In genomic region chr6:145433897-145434296, GRCm38 (mm10) we compare ENCODE assay signal across 18 mouse cellular contexts.
DNase-seq lines count a peak whose midpoint lies in the region; ATAC-seq lines count a peak whose summit lies in the region.
"Had no signal": no experiment of that assay in that cellular context is flagged by ENCODE, and none has a peak within 500 bp of the region (broad histone marks: within the 10 kb centered on the region; RNA-seq: fewer than 3 reads in every experiment).

No protein-coding gene starts in this region.

- H3K4me3 ChIP-seq in midbrain, embryonic 16.5 days (ENCODE audit: low read depth, low read length): no peak overlapping the region
- no peak overlapping the region for H3K4me3 ChIP-seq in midbrain, embryonic 10.5 days
- no peak overlapping the region for H3K4me3 ChIP-seq in embryonic facial prominence, embryonic 13.5 days
- H3K4me3 ChIP-seq in limb, embryonic 10.5 days: no peak overlapping the region
- H3K4me3 ChIP-seq: embryonic facial prominence, embryonic 15.5 days; forebrain, embryonic 15.5 days; gastrocnemius, adult 2 months; heart, embryonic 10.5 days had no signal

- no peak overlapping the region for H3K9ac ChIP-seq in midbrain, embryonic 16.5 days (ENCODE audit: low read depth, low read length)
- no peak overlapping the region for H3K9ac ChIP-seq in embryonic facial prominence, embryonic 13.5 days
- H3K9ac ChIP-seq: embryonic facial prominence, embryonic 15.5 days; forebrain, embryonic 15.5 days; hindbrain, embryonic 14.5 days had no signal

- no peak for DNase-seq in midbrain, embryonic 10.5 days (ENCODE audit: low spot score)
- no peak for DNase-seq in limb, embryonic 10.5 days (ENCODE audit: low spot score)
- DNase-seq in right cerebral cortex, postnatal 10 days (ENCODE audit: low spot score in 2 of 2): no peak
- DNase-seq in kidney, postnatal 36 days: no peak
- DNase-seq: adrenal gland, adult 2 months; adrenal gland, postnatal 25 days; cerebellum, adult 18-20 months; cerebellum, adult 9-11 months; cerebellum, postnatal 36 days; gastrocnemius, adult 2 months; gastrocnemius, postnatal 25 days; heart, postnatal 14 days had no signal

- 76% methylated on average over 8 of the region's 8 CpGs for WGBS in midbrain, embryonic 16.5 days
- 86% methylated on average over 8 of the region's 8 CpGs for WGBS in midbrain, embryonic 10.5 days
- WGBS in embryonic facial prominence, embryonic 13.5 days: 74% methylated on average over 8 of the region's 8 CpGs
- 78% methylated on average over 8 of the region's 8 CpGs for WGBS in limb, embryonic 10.5 days

- H3K4me1 ChIP-seq in midbrain, embryonic 16.5 days (ENCODE audit: control insufficient read depth, insufficient read depth, low read length): no peaks in the 10 kb centered on the region
- peaks cover 6% of the 10 kb centered on the region; the same call in 1 of the 2 replicates for H3K4me1 ChIP-seq in midbrain, embryonic 10.5 days
- H3K4me1 ChIP-seq in embryonic facial prominence, embryonic 13.5 days: peaks cover 30% of the 10 kb centered on the region
- peaks cover 30% of the 10 kb centered on the region for H3K4me1 ChIP-seq in limb, embryonic 10.5 days

- no peaks in the 10 kb centered on the region for H3K36me3 ChIP-seq in midbrain, embryonic 16.5 days (ENCODE audit: control insufficient read depth, insufficient read depth, low read length)
- H3K36me3 ChIP-seq in midbrain, embryonic 10.5 days: no peaks in the 10 kb centered on the region
- no peaks in the 10 kb centered on the region for H3K36me3 ChIP-seq in embryonic facial prominence, embryonic 13.5 days
- H3K36me3 ChIP-seq in limb, embryonic 10.5 days: no peaks in the 10 kb centered on the region
- H3K36me3 ChIP-seq: embryonic facial prominence, embryonic 15.5 days; forebrain, embryonic 15.5 days; heart, embryonic 10.5 days had no signal

- no peak overlapping the region for H3K27ac ChIP-seq in midbrain, embryonic 16.5 days (ENCODE audit: low read length)
- H3K27ac ChIP-seq in midbrain, embryonic 10.5 days (replicated peaks): no peak overlapping the region
- 0 out of 2 replicates have a peak overlapping the region, but pooled peaks have one; percentile 7 for H3K27ac ChIP-seq in embryonic facial prominence, embryonic 13.5 days
- peak overlapping the region; percentile 50; the same call in 1 of the 2 replicates for H3K27ac ChIP-seq in limb, embryonic 10.5 days
- H3K27ac ChIP-seq: forebrain, embryonic 15.5 days; gastrocnemius, adult 2 months; heart, embryonic 10.5 days; hindbrain, embryonic 14.5 days had no signal

- H3K9me3 ChIP-seq in midbrain, embryonic 16.5 days (replicated peaks; ENCODE audit: control insufficient read depth, low read length, poor library complexity, severe bottlenecking): no peaks in the 10 kb centered on the region
- no peaks in the 10 kb centered on the region for H3K9me3 ChIP-seq in midbrain, embryonic 10.5 days (replicated peaks)
- H3K9me3 ChIP-seq in embryonic facial prominence, embryonic 13.5 days: no peaks in the 10 kb centered on the region
- H3K9me3 ChIP-seq in limb, embryonic 10.5 days (replicated peaks): no peaks in the 10 kb centered on the region
- H3K9me3 ChIP-seq: embryonic facial prominence, embryonic 15.5 days; forebrain, embryonic 15.5 days; heart, embryonic 10.5 days had no signal

- H3K27me3 ChIP-seq in midbrain, embryonic 16.5 days (ENCODE audit: control insufficient read depth, insufficient read depth, low read depth, low read length): no peaks in the 10 kb centered on the region
- H3K27me3 ChIP-seq in midbrain, embryonic 10.5 days (ENCODE audit: low read depth, poor library complexity, severe bottlenecking): no peaks in the 10 kb centered on the region
- H3K27me3 ChIP-seq in embryonic facial prominence, embryonic 13.5 days: no peaks in the 10 kb centered on the region
- no peaks in the 10 kb centered on the region for H3K27me3 ChIP-seq in limb, embryonic 10.5 days (ENCODE audit: low read depth, poor library complexity, severe bottlenecking)
- H3K27me3 ChIP-seq: embryonic facial prominence, embryonic 15.5 days; forebrain, embryonic 15.5 days had no signal

- no peak overlapping the region for H3K4me2 ChIP-seq in midbrain, embryonic 16.5 days (ENCODE audit: low read length)
- H3K4me2 ChIP-seq in embryonic facial prominence, embryonic 13.5 days: no peak overlapping the region
- H3K4me2 ChIP-seq: embryonic facial prominence, embryonic 15.5 days; forebrain, embryonic 15.5 days; hindbrain, embryonic 14.5 days had no signal

- ATAC-seq in midbrain, embryonic 16.5 days: 0 out of 2 replicates have a peak, but pooled peaks have one; percentile 25
- no peak for ATAC-seq in embryonic facial prominence, embryonic 13.5 days (ENCODE audit: insufficient number of reproducible peaks, insufficient read depth, low FRiP score, low TSS enrichment, low read depth)
- ATAC-seq: forebrain, embryonic 15.5 days had no signal

Comparison
In these comparisons a context has a peak if more than half of its experiments do, and no peak if none do; other contexts are left out.
1. H3K27ac ChIP-seq: peak in embryonic facial prominence, embryonic 13.5 days (single experiment) and limb, embryonic 10.5 days (single experiment); none in midbrain, embryonic 16.5 days (single experiment) and midbrain, embryonic 10.5 days (single experiment).